Mouse (Mus musculus) limb, embryonic 13.5 days (tissue): Measurements from ENCODE around the gene Tbata. TPM values are rescaled to one million over a fixed set of nuclear protein-coding genes. Genes with fewer than 3 reads are reported as not detected.
A peak's percentile ranks its signal among the peaks of the same experiment; 100 is the strongest.

Experiments used
- ATAC-seq: fragments of 200-750 bp; cut with Nextera tagmentation; 2 replicates; pipeline ENCODE4 v1.8.0; 2017; ENCODE audit warnings: low read depth, moderate number of reproducible peaks, moderate TSS enrichment; ENCODE audit not compliant: low FRiP score
- H3K27ac ChIP-seq: fragments of 300-500 bp; sonication (generic); 2 replicates; pipeline ENCODE4 v1.5.1; 2015; ENCODE audit warnings: inconsistent platforms, mild to moderate bottlenecking, moderate library complexity
- H3K27me3 ChIP-seq: fragments of 300-500 bp; sonication (generic); 2 replicates; pipeline ENCODE4 v1.6.1; 2015; ENCODE audit warnings: mild to moderate bottlenecking, inconsistent platforms
- H3K36me3 ChIP-seq: fragments of 300-500 bp; sonication (generic); 2 replicates; pipeline ENCODE4 v1.6.1; 2015; ENCODE audit warnings: inconsistent platforms, mild to moderate bottlenecking, moderate library complexity
- H3K4me1 ChIP-seq: fragments of 300-500 bp; sonication (generic); 2 replicates; pipeline ENCODE4 v1.6.1; 2015; ENCODE audit warnings: inconsistent platforms
- H3K4me2 ChIP-seq: fragments of 300-500 bp; sonication (generic); replicated peaks from 2 replicates; pipeline ENCODE4 v1.6.1; 2015; ENCODE audit warnings: inconsistent platforms, mild to moderate bottlenecking, moderate library complexity
- H3K4me3 ChIP-seq: fragments of 300-500 bp; sonication (generic); 2 replicates; pipeline ENCODE4 v1.5.1; 2015; ENCODE audit warnings: moderate library complexity, mild to moderate bottlenecking, inconsistent platforms
- H3K9ac ChIP-seq: fragments of 300-500 bp; sonication (generic); 2 replicates; pipeline ENCODE4 v1.6.1; 2015; ENCODE audit warnings: mild to moderate bottlenecking, inconsistent platforms
- H3K9me3 ChIP-seq: fragments of 300-500 bp; sonication (generic); 2 replicates; pipeline ENCODE4 v1.6.1; 2016; ENCODE audit warnings: inconsistent platforms
- WGBS: fragments of 180-500 bp; shearing (Covaris S2); methylation state at CpG from one replicate; pipeline ENCODE4 v1.1.7; 2015; 5-methylcytosine and 5-hydroxymethylcytosine counted together
- polyA plus RNA-seq: library from polyadenylated mRNA; unstranded; fragments of >200 nt; fragmentation: Nextera tagmentation; extraction: Ambion mirVana; gene quantifications from 2 replicates; pipeline ENCODE4 v1.2.1, GENCODE M21; 2015

Gene Tbata
- polyA plus RNA-seq, 1 experiment from 2014 or later = not detected

- H3K4me3 ChIP-seq = no peak overlapping the region
- peaks cover 28% of the 10 kb centered on the region for H3K27me3 ChIP-seq
- no peaks in the 10 kb centered on the region for H3K36me3 ChIP-seq
- no peak overlapping the region for H3K27ac ChIP-seq
- H3K9me3 ChIP-seq = no peaks in the 10 kb centered on the region
- no peak overlapping the region for H3K4me2 ChIP-seq
- no peak overlapping the region for H3K9ac ChIP-seq
- WGBS = 73% methylated on average over 4 of the region's 4 CpGs
- H3K4me1 ChIP-seq = peaks cover 4% of the 10 kb centered on the region
- no peak for ATAC-seq
Observed at GRCm38 (mm10) chr10:61172496-61172895, 742 bp downstream of the Tbata start.

GRCm38 (mm10) chr10:61174711-61175441 lies 3.1 kb downstream of the Tbata start:
- H3K4me2 ChIP-seq = no peak overlapping the region
- no peak overlapping the region for H3K27ac ChIP-seq
- H3K4me3 ChIP-seq = no peak overlapping the region
- no peaks in the 10 kb centered on the region for H3K36me3 ChIP-seq
- H3K9ac ChIP-seq = no peak overlapping the region
- no peak for ATAC-seq
- 45% methylated on average over 13 of the region's 13 CpGs for WGBS
- no peaks in the 10 kb centered on the region for H3K9me3 ChIP-seq
- H3K4me1 ChIP-seq = peaks cover 4% of the 10 kb centered on the region
- H3K27me3 ChIP-seq = peaks cover 34% of the 10 kb centered on the region

GRCm38 (mm10) chr10:61175442-61176204 lies 3.9 kb downstream of the Tbata start:
- ATAC-seq = no peak
- Histone ChIP-seq H3K9ac (no peak overlapping the region), H3K36me3 (no peaks in the 10 kb centered on the region), H3K4me2 (peak overlapping the region; percentile 39), H3K9me3 (no peaks in the 10 kb centered on the region), H3K27me3 (peaks cover 34% of the 10 kb centered on the region), H3K4me1 (peaks cover 4% of the 10 kb centered on the region), H3K27ac (no peak overlapping the region), H3K4me3 (no peak overlapping the region)
- 14% methylated on average over 24 of the region's 24 CpGs for WGBS

GRCm38 (mm10) chr10:61176221-61176790 lies 4.6 kb downstream of the Tbata start:
- ATAC-seq = no peak
- peaks cover 4% of the 10 kb centered on the region for H3K4me1 ChIP-seq
- no peaks in the 10 kb centered on the region for H3K36me3 ChIP-seq
- H3K27ac ChIP-seq = no peak overlapping the region
- H3K9me3 ChIP-seq = no peaks in the 10 kb centered on the region
- 38% methylated on average over 7 of the region's 7 CpGs for WGBS
- H3K4me3 ChIP-seq = no peak overlapping the region
- no peak overlapping the region for H3K9ac ChIP-seq
- H3K4me2 ChIP-seq = peak overlapping the region; percentile 39
- H3K27me3 ChIP-seq = peaks cover 34% of the 10 kb centered on the region

GRCm38 (mm10) chr10:61177751-61178150 lies 6.0 kb downstream of the Tbata start:
- Histone ChIP-seq H3K27ac (no peak overlapping the region), H3K4me1 (peaks cover 4% of the 10 kb centered on the region), H3K27me3 (peaks cover 34% of the 10 kb centered on the region), H3K36me3 (no peaks in the 10 kb centered on the region), H3K9ac (no peak overlapping the region), H3K4me3 (no peak overlapping the region), H3K9me3 (no peaks in the 10 kb centered on the region), H3K4me2 (no peak overlapping the region)
- no peak for ATAC-seq
- WGBS = 85% methylated on average over 4 of the region's 4 CpGs

- H3K4me1 ChIP-seq = peaks cover 4% of the 10 kb centered on the region
- WGBS = 90% methylated on average over 8 of the region's 8 CpGs
Observed at GRCm38 (mm10) chr10:61178687-61179086, 6.9 kb downstream of the Tbata start.

GRCm38 (mm10) chr10:61179927-61180326 lies 8.2 kb downstream of the Tbata start:
- ATAC-seq = no peak
- H3K9ac ChIP-seq = no peak overlapping the region
- H3K4me2 ChIP-seq = no peak overlapping the region
- WGBS = 80% methylated on average over 6 of the region's 6 CpGs
- H3K9me3 ChIP-seq = no peaks in the 10 kb centered on the region
- H3K27me3 ChIP-seq = peaks cover 24% of the 10 kb centered on the region
- no peak overlapping the region for H3K4me3 ChIP-seq
- peaks cover 4% of the 10 kb centered on the region for H3K4me1 ChIP-seq
- no peak overlapping the region for H3K27ac ChIP-seq
- no peaks in the 10 kb centered on the region for H3K36me3 ChIP-seq

More at GRCm38 (mm10) chr10:61178687-61179086, 6.9 kb downstream of the Tbata start:
- ATAC-seq = no peak
- Histone ChIP-seq H3K4me2 (no peak overlapping the region), H3K27me3 (peaks cover 34% of the 10 kb centered on the region), H3K4me3 (no peak overlapping the region), H3K36me3 (no peaks in the 10 kb centered on the region), H3K27ac (no peak overlapping the region), H3K9ac (no peak overlapping the region), H3K9me3 (no peaks in the 10 kb centered on the region)

- H3K9me3 ChIP-seq = no peaks in the 10 kb centered on the region
- H3K4me3 ChIP-seq = no peak overlapping the region
- H3K4me2 ChIP-seq = no peak overlapping the region
- ATAC-seq = no peak
- H3K4me1 ChIP-seq = peaks cover 8% of the 10 kb centered on the region
- H3K27ac ChIP-seq = no peak overlapping the region
- 56% methylated on average over 3 of the region's 3 CpGs for WGBS
- no peaks in the 10 kb centered on the region for H3K27me3 ChIP-seq
- H3K36me3 ChIP-seq = no peaks in the 10 kb centered on the region
- no peak overlapping the region for H3K9ac ChIP-seq
Observed at GRCm38 (mm10) chr10:61187001-61187400, 15.2 kb downstream of the Tbata start.

- 68% methylated on average over 3 of the region's 3 CpGs for WGBS
- Histone ChIP-seq H3K4me3 (no peak overlapping the region), H3K4me1 (peaks cover 8% of the 10 kb centered on the region)
Observed at GRCm38 (mm10) chr10:61188010-61188409, 16.3 kb downstream of the Tbata start.

GRCm38 (mm10) chr10:61194611-61195010 lies 22.9 kb downstream of the Tbata start:
- ATAC-seq = no peak
- 0 out of 2 replicates have a peak, but pooled peaks cover under 1% of the 10 kb centered on the region for H3K4me1 ChIP-seq
- H3K9me3 ChIP-seq = no peaks in the 10 kb centered on the region
- no peaks in the 10 kb centered on the region for H3K36me3 ChIP-seq
- no peak overlapping the region; the same call in 1 of the 2 replicates for H3K27ac ChIP-seq
- no peaks in the 10 kb centered on the region for H3K27me3 ChIP-seq
- no peak overlapping the region for H3K4me3 ChIP-seq
- WGBS = 73% methylated on average over 9 of the region's 9 CpGs
- no peak overlapping the region for H3K9ac ChIP-seq
- H3K4me2 ChIP-seq = no peak overlapping the region

More at GRCm38 (mm10) chr10:61188010-61188409, 16.3 kb downstream of the Tbata start:
- Histone ChIP-seq H3K9me3 (no peaks in the 10 kb centered on the region), H3K27ac (no peak overlapping the region), H3K27me3 (no peaks in the 10 kb centered on the region), H3K36me3 (no peaks in the 10 kb centered on the region), H3K9ac (no peak overlapping the region), H3K4me2 (no peak overlapping the region)
- ATAC-seq = no peak

GRCm38 (mm10) chr10:61195216-61195615 lies 23.5 kb downstream of the Tbata start:
- no peak overlapping the region for H3K4me2 ChIP-seq
- no peak overlapping the region for H3K27ac ChIP-seq
- ATAC-seq = no peak
- H3K9ac ChIP-seq = no peak overlapping the region
- no peaks in the 10 kb centered on the region for H3K36me3 ChIP-seq
- peaks cover 7% of the 10 kb centered on the region; the same call in 1 of the 2 replicates for H3K4me1 ChIP-seq
- no peaks in the 10 kb centered on the region for H3K27me3 ChIP-seq
- H3K9me3 ChIP-seq = no peaks in the 10 kb centered on the region
- no peak overlapping the region for H3K4me3 ChIP-seq
- WGBS = 72% methylated on average over 8 of the region's 8 CpGs

- H3K27ac ChIP-seq = no peak overlapping the region
- 90% methylated on average over 5 of the region's 5 CpGs for WGBS
- H3K9ac ChIP-seq = no peak overlapping the region
- no peaks in the 10 kb centered on the region for H3K9me3 ChIP-seq
- H3K4me3 ChIP-seq = no peak overlapping the region
- no peak overlapping the region for H3K4me2 ChIP-seq
- no peaks in the 10 kb centered on the region for H3K27me3 ChIP-seq
- no peaks in the 10 kb centered on the region for H3K36me3 ChIP-seq
- ATAC-seq = no peak
- H3K4me1 ChIP-seq = peaks cover 8% of the 10 kb centered on the region; the same call in 1 of the 2 replicates
Observed at GRCm38 (mm10) chr10:61195718-61196291, 24.1 kb downstream of the Tbata start.
